Mouse (Mus musculus) regulatory T cell (primary cell): Measurements from ENCODE around the gene Gm3002.
"Not testable (repeated sequence)": the region's sequence is repeated elsewhere in the genome, so short reads cannot be mapped to it uniquely, and the experiment has no call there.

Experiments used
- in situ Hi-C: fragments of 300-600 bp; cut with MboI, MseI; formaldehyde crosslinking; loops from one replicate; pipeline ENCODE4 v1.15.1; 2025; ENCODE audit warnings: high pct_unique_total_duplicates

The Gm3002 gene

DNA sequence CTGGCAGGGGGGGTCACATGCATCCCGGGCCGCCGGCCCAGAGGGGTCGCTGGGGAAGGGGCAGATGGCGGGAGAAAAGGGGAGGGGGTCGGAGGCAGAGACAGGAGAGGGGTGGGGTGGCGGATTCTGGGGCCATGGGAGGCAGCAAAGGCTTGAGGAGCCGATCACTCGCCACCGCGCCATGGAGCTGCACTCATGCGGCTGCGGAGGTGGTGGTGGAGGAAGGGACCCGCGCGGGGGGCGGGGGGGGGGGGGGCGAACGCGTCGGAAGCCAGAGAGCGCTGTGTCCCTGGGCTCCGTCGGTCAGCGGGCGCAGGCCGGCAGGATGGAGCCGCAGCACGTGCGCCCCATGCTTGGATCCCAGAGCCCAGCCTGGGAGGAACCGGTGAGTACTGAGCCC is at the start of gene Gm3002:
Gm3002 (plus strand) TSS at position 301 of the 400 bp plus-strand sequence.
- in situ Hi-C loops: loop anchor here (25.0 kb wide), 1 partner anchor 1178 kb away; the partner anchor contains the start of gene Gm8297

- in situ Hi-C loops: not testable (repeated sequence)
Measured at GRCm38 (mm10) chr14:3845945-3846344, 36.1 kb downstream of the Gm3002 start, which contains the start of gene Gm3033. Gene Gm3033 (plus strand): TSS chr14:3846245.

DNA sequence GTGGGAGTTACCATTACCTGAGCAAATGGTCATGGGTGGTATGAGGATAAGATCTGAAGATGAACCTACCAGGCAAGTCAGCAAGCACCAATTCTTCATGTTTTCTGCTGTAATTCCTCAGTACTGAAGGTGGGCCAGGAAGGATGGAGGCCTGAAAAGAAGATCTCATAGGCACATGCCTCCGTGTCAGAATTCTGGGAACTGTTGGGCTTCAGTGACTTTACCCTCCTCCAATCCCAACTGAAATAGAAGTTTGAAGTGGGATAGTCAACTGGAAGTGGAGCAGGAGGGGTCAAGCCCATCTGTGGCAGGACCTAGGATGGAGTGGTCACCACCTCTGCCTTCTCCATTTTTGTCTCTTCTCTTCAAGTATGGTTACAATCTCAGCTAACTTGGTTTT is 74.0 kb downstream of the Gm3002 start, which contains the start of gene Gm2916:
Gm2916 (plus strand) TSS at position 301 of the 400 bp plus-strand sequence.
- in situ Hi-C loops: not testable (repeated sequence)

GRCm38 (mm10) chr14:3931456-3931855 is 121.6 kb downstream of the Gm3002 start, which contains the start of gene Gm3029:
Gene Gm3029 (plus strand): TSS chr14:3931756.
- in situ Hi-C loops: not testable (repeated sequence)

DNA sequence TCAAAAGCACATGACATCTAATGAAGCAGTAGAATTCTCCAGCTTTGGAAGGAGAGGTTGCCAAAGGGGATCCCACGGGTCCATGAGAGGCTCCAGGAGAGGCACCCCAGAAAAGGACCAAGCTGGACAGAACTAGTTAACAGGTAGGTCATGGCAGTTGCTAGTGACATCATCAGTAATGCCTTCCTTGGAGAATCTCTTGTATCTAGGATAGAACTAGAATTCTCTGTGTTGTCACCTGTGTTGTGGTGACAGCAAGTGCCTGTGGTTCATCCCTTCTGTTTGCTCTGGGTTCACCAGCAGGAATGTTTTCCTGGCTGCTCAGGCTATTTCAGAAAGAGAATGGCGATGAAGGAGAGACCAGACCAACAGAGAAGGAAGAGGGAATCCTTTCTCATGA is 153.4 kb downstream of the Gm3002 start, which contains the start of gene Gm3095:
Gm3095 (plus strand) TSS at position 301 of the 400 bp plus-strand sequence.
- in situ Hi-C loops: loop anchor here (5.0 kb wide), 1 partner anchor 704 kb away; no protein-coding TSS in a partner anchor

DNA sequence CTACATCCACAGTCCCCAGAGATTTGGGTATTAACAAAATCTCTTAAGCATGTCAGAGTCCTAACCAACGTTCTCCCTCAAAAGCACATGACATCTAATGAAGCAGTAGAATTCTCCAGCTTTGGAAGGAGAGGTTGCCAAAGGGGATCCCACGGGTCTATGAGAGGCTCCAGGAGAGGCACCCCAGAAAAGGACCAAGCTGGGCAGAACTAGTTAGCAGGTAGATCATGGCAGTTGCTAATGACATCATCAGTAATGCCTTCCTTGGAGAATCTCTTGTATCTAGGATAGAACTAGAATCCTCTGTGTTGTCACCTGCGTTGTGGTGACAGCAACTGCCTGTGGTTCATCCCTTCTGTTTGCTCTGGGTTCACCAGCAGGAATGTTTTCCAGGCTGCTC is 188.2 kb downstream of the Gm3002 start, which contains the start of gene Gm3099:
Gm3099 (plus strand) TSS at position 301 of the 400 bp plus-strand sequence.
- in situ Hi-C loops: not testable (repeated sequence)
